In genomic region chr15:51558215-51558614, GRCm38 (mm10) we compare ENCODE assay signal across 25 mouse cellular contexts.
DNase-seq lines count a peak whose midpoint lies in the region; ATAC-seq and TF ChIP-seq lines count a peak whose summit lies in the region.
"Had no signal": no experiment of that assay in that cellular context is flagged by ENCODE, and none has a peak within 500 bp of the region (broad histone marks: within the 10 kb centered on the region; RNA-seq: fewer than 3 reads in every experiment).

No protein-coding gene starts in this region.

- no peaks in the 10 kb centered on the region for H3K36me3 ChIP-seq in embryonic facial prominence, embryonic 14.5 days (ENCODE audit: control insufficient read depth, insufficient read depth, low read length)
- H3K36me3 ChIP-seq in embryonic facial prominence, embryonic 10.5 days (replicated peaks) = no peaks in the 10 kb centered on the region
- no peaks in the 10 kb centered on the region for H3K36me3 ChIP-seq in midbrain, embryonic 11.5 days (ENCODE audit: control insufficient read depth, insufficient read depth, low read length)
- H3K36me3 ChIP-seq in midbrain, embryonic 15.5 days (replicated peaks) = no peaks in the 10 kb centered on the region
- H3K36me3 ChIP-seq in lung, postnatal 0 days (ENCODE audit: insufficient read depth, low read length) = no peaks in the 10 kb centered on the region
- H3K36me3 ChIP-seq: embryonic facial prominence, embryonic 12.5 days; embryonic facial prominence, embryonic 15.5 days; forebrain, embryonic 10.5 days; forebrain, embryonic 12.5 days had no signal

- no peak overlapping the region for H3K27ac ChIP-seq in embryonic facial prominence, embryonic 14.5 days (replicated peaks; ENCODE audit: low read depth, low read length)
- no peak overlapping the region for H3K27ac ChIP-seq in embryonic facial prominence, embryonic 10.5 days (replicated peaks)
- H3K27ac ChIP-seq in midbrain, embryonic 11.5 days (ENCODE audit: low read depth, low read length) = no peak overlapping the region
- H3K27ac ChIP-seq in midbrain, embryonic 15.5 days = no peak overlapping the region
- no peak overlapping the region for H3K27ac ChIP-seq in lung, postnatal 0 days (ENCODE audit: low read length)
- H3K27ac ChIP-seq: embryonic facial prominence, embryonic 12.5 days; embryonic facial prominence, embryonic 15.5 days; forebrain, embryonic 10.5 days; forebrain, embryonic 12.5 days had no signal

- no peak overlapping the region for H3K4me3 ChIP-seq in embryonic facial prominence, embryonic 14.5 days (ENCODE audit: low read depth, low read length)
- no peak overlapping the region for H3K4me3 ChIP-seq in embryonic facial prominence, embryonic 10.5 days
- no peak overlapping the region for H3K4me3 ChIP-seq in midbrain, embryonic 11.5 days (ENCODE audit: low read depth, low read length)
- H3K4me3 ChIP-seq in midbrain, embryonic 15.5 days = no peak overlapping the region
- no peak overlapping the region for H3K4me3 ChIP-seq in lung, postnatal 0 days (ENCODE audit: low read depth, low read length)
- H3K4me3 ChIP-seq: embryonic facial prominence, embryonic 12.5 days; embryonic facial prominence, embryonic 15.5 days; erythroblast, embryonic 14.5 days; forebrain, embryonic 10.5 days; forebrain, embryonic 12.5 days had no signal

- no peaks in the 10 kb centered on the region for H3K9me3 ChIP-seq in embryonic facial prominence, embryonic 14.5 days (ENCODE audit: control insufficient read depth, low read length)
- H3K9me3 ChIP-seq in embryonic facial prominence, embryonic 10.5 days = no peaks in the 10 kb centered on the region
- H3K9me3 ChIP-seq in midbrain, embryonic 11.5 days (ENCODE audit: control insufficient read depth, low read length) = no peaks in the 10 kb centered on the region
- no peaks in the 10 kb centered on the region for H3K9me3 ChIP-seq in midbrain, embryonic 15.5 days
- H3K9me3 ChIP-seq in lung, postnatal 0 days (ENCODE audit: low read length) = no peaks in the 10 kb centered on the region
- H3K9me3 ChIP-seq: embryonic facial prominence, embryonic 12.5 days; embryonic facial prominence, embryonic 15.5 days; forebrain, embryonic 10.5 days; forebrain, embryonic 12.5 days had no signal

- H3K9ac ChIP-seq in embryonic facial prominence, embryonic 14.5 days (ENCODE audit: low read depth, low read length) = no peak overlapping the region
- H3K9ac ChIP-seq in midbrain, embryonic 11.5 days (ENCODE audit: low read length) = no peak overlapping the region
- H3K9ac ChIP-seq in midbrain, embryonic 15.5 days = no peak overlapping the region
- H3K9ac ChIP-seq in lung, postnatal 0 days (replicated peaks; ENCODE audit: low read depth) = no peak overlapping the region
- H3K9ac ChIP-seq: embryonic facial prominence, embryonic 12.5 days; embryonic facial prominence, embryonic 15.5 days; forebrain, embryonic 12.5 days had no signal

- 0 out of 2 replicates have a peak, but pooled peaks cover 3% of the 10 kb centered on the region for H3K4me1 ChIP-seq in embryonic facial prominence, embryonic 14.5 days (ENCODE audit: control insufficient read depth, insufficient read depth, low read length)
- no peaks in the 10 kb centered on the region for H3K4me1 ChIP-seq in embryonic facial prominence, embryonic 10.5 days
- H3K4me1 ChIP-seq in midbrain, embryonic 11.5 days (ENCODE audit: control insufficient read depth, insufficient read depth, low read length) = no peaks in the 10 kb centered on the region
- H3K4me1 ChIP-seq in midbrain, embryonic 15.5 days = no peaks in the 10 kb centered on the region
- H3K4me1 ChIP-seq in lung, postnatal 0 days (ENCODE audit: insufficient read depth, low read depth, low read length) = no peaks in the 10 kb centered on the region
- H3K4me1 ChIP-seq: embryonic facial prominence, embryonic 12.5 days; forebrain, embryonic 10.5 days; forebrain, embryonic 12.5 days had no signal

- H3K4me2 ChIP-seq in embryonic facial prominence, embryonic 14.5 days (ENCODE audit: low read depth, low read length) = no peak overlapping the region
- H3K4me2 ChIP-seq in midbrain, embryonic 11.5 days = no peak overlapping the region
- H3K4me2 ChIP-seq in midbrain, embryonic 15.5 days = no peak overlapping the region
- H3K4me2 ChIP-seq in lung, postnatal 0 days (replicated peaks; ENCODE audit: low read depth, low read length) = no peak overlapping the region
- H3K4me2 ChIP-seq: embryonic facial prominence, embryonic 12.5 days; embryonic facial prominence, embryonic 15.5 days; forebrain, embryonic 12.5 days had no signal

- peak; percentile 23 for DNase-seq in embryonic facial prominence, embryonic 14.5 days (ENCODE audit: low spot score)
- DNase-seq in embryonic facial prominence, embryonic 10.5 days (ENCODE audit: low spot score) = no peak
- DNase-seq in midbrain, embryonic 11.5 days (ENCODE audit: low spot score, missing footprints) = peak; percentile 4
- DNase-seq in lung, postnatal 0 days (ENCODE audit: low spot score) = no peak
- DNase-seq: adrenal gland, adult 8-10 months; adrenal gland, postnatal 14 days; adrenal gland, postnatal 36 days; B cell, adult 2 months; cerebellum, adult 11 months; cerebellum, adult 18-20 months; cerebellum, adult 8-10 months; cerebellum, adult 9-11 months; cerebellum, postnatal 14 days; cerebellum, postnatal 36 days; embryo, embryonic 11 days had no signal

- no peak for TF ChIP-seq EP300 in lung, postnatal 0 days (IDR thresholded peaks at IDR 0.05)

- no peaks in the 10 kb centered on the region for H3K27me3 ChIP-seq in embryonic facial prominence, embryonic 14.5 days (replicated peaks; ENCODE audit: control insufficient read depth, insufficient read depth, low read length)
- H3K27me3 ChIP-seq in embryonic facial prominence, embryonic 10.5 days (replicated peaks; ENCODE audit: low read depth, poor library complexity, severe bottlenecking) = no peaks in the 10 kb centered on the region
- H3K27me3 ChIP-seq in midbrain, embryonic 11.5 days (ENCODE audit: control insufficient read depth, insufficient read depth, low read length) = no peaks in the 10 kb centered on the region
- H3K27me3 ChIP-seq in midbrain, embryonic 15.5 days (replicated peaks) = no peaks in the 10 kb centered on the region
- H3K27me3 ChIP-seq in lung, postnatal 0 days (replicated peaks; ENCODE audit: insufficient read depth, low read length) = no peaks in the 10 kb centered on the region
- H3K27me3 ChIP-seq: embryonic facial prominence, embryonic 12.5 days; embryonic facial prominence, embryonic 15.5 days; forebrain, embryonic 12.5 days had no signal

- no peak for ATAC-seq in embryonic facial prominence, embryonic 14.5 days (ENCODE audit: low read depth)
- no peak for ATAC-seq in midbrain, embryonic 11.5 days (ENCODE audit: low FRiP score)
- no peak for ATAC-seq in midbrain, embryonic 15.5 days (replicated peaks)
- ATAC-seq in lung, postnatal 0 days = no peak
- ATAC-seq: activated CD4-positive, CD25-positive, alpha-beta regulatory T cell, adult 4 months; forebrain, embryonic 14.5 days; forebrain, embryonic 16.5 days; Patski had no signal

- TF ChIP-seq CTCF in lung, postnatal 0 days (IDR thresholded peaks at IDR 0.05) = no peak

Comparison
In these comparisons a context has a peak if more than half of its experiments do, and no peak if none do; other contexts are left out.
1. DNase-seq: peak in embryonic facial prominence, embryonic 14.5 days (single experiment) and midbrain, embryonic 11.5 days (single experiment); none in embryonic facial prominence, embryonic 10.5 days (single experiment) and lung, postnatal 0 days (single experiment).